Mouse (Mus musculus): ENCODE measurements around the gene Sbk1.

Gene Sbk1

DNA sequence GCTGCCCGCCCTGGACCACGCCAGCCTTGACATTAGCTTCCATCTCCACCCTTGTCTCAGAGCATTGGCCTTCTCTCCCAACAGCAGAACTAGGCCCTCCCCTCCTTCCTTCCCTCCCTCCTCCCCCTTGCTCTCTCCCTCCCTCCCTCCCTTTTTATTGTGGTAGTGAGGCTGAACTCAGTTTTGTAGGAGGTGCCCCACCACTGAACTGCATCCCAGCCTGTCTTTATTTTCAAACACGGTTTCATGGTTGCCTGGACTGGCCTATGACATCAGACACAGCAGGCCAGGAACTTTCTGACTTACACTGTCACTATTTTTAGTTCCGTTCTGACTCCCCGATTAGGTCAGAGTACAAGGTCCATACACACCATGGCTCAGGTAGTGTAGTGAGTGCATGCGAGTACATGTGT lies 67.8 kb downstream of the Sbk1 start:
- peak; percentile 59 for DNase-seq

DNA sequence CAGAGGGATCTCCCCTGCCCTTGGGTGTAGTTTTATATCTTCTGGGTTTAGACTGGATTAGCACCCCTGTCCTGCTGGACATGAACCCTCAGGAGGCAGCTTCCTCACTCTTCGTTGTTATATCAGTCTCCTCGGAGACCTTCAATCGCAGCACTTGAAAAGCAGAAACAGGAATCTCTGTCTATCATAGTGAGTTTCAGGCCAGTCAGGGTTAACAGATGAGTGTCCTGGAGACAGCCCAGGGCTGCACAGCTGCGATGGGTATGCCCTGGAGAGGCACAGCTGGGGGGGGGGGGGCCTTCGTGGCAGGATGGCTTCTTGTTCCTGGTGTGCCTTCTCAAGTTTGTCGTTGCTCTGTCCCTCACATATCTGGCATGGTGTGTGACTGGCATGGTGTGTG lies 68.5 kb downstream of the Sbk1 start:
- no peak for DNase-seq
